Mouse (Mus musculus) heart, postnatal 0 days (tissue): ENCODE measurements around the gene Wdfy1.

Source experiments
- CTCF ChIP-seq: IDR thresholded peaks from 2 replicates; pipeline ENCODE4 v1.5.1; 2016; ENCODE audit warnings: antibody characterized with exemption, control low read depth, low read depth
- EP300 ChIP-seq: IDR thresholded peaks from 2 replicates; pipeline ENCODE4 v1.6.1; 2016; ENCODE audit warnings: antibody characterized with exemption, low read depth

DNA sequence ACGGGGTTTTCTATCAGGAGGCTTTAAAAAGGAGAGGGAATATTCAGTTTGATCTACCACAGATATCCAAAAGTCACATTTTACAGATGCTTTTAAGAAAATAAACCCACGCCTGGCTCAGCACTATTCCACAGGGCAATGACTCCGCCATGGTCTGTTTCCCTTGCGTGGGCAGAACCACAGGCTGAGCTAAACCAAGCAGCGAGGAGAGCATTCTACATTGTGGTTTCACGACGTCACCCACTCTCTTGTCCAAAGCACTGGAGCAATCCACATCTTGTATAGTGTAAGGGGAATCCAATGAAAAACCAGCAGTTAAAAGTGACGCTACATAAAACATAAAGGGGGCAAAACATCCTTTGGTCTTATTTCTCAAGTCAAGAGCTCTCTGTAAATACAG lies 72.4 kb downstream of the Wdfy1 start:
- TF ChIP-seq EP300 (no peak), CTCF (no peak)
